Mouse (Mus musculus): ENCODE results near the gene Slfn4. TPM values are rescaled to one million over a fixed set of nuclear protein-coding genes. Genes with fewer than 3 reads are reported as not detected.

The Slfn4 gene
- total RNA-seq (2023): 100 to 1,000 TPM; 326 to 418 TPM

GRCm38 (mm10) chr11:83174948-83175539 lies at the start of gene Slfn4:
Slfn4 (plus strand) TSS chr11:83175186.

DNA sequence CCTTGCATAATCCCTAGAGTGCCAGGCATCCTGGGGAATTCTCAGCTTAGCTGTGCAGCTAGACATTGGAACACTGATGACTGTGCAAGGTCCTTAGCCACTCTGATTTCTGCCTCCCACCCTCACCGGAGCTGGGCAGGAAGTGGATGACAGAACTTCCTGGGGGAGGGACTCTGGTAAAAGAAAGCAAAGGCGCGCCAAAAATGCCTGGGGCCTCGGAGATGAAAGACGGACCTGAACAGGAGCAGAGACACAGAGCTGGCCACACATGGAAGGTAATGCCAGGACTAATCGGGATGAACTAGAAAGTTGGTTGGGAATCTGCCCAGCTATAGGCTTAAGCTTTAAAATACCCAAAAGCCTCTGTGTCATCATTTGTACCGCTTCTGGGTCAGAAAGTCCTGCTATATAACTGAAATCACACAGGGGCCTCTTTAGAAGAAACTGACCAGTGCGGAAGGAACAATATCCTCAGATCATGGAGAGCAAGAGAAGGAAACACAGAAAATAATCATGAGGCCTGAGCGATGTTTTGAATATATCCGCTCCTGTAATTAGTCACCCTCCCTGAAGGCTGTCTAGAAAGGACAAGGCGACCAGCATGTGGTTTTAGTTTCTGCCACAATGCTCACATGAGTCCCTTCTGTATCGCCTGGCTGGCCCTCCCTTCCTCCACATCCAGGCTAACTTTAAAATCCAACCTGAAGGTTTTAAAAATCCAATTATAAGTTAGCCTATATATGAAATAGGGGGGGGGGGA lies 16.3 kb downstream of the Slfn4 start, which contains the start of gene Slfn3:
TSS of gene Slfn3 (plus strand) at position 197 of the 760 bp plus-strand sequence.

Other genes with a start within 250 kb of the Slfn4 start
- 10 to 100 TPM; 21.3 to 30.5 TPM for gene Slfn5, start 223.8 kb upstream of the Slfn4 start, total RNA-seq (2023)
- gene Slfn9, start 183.4 kb upstream of the Slfn4 start, total RNA-seq (2023): 10 to 100 TPM; 10.2 to 13.0 TPM
- gene Slfn8, start 154.4 kb upstream of the Slfn4 start, total RNA-seq (2023): 10 to 100 TPM; 12.5 to 16.4 TPM
- gene Slfn2, start 110.1 kb upstream of the Slfn4 start, total RNA-seq (2023): 100 to 1,000 TPM; 303 to 331 TPM
- gene Slfn1, start 58.3 kb upstream of the Slfn4 start, total RNA-seq (2023): 100 to 1,000 TPM in 1 of 2 experiments, 10 to 100 TPM in 1; 98.4 to 112 TPM
- 10 to 100 TPM; 43.7 to 50.4 TPM for gene Slfn3, start 16.1 kb downstream of the Slfn4 start, total RNA-seq (2023)
- gene Slfn14, start 111.5 kb downstream of the Slfn4 start, total RNA-seq (2023): under 1 TPM; 0.18 to 0.33 TPM
- 10 to 100 TPM; 82.6 to 96.0 TPM for gene Ap2b1, start 123.8 kb downstream of the Slfn4 start, total RNA-seq (2023)
- 10 to 100 TPM in 1 of 2 experiments, 1 to 10 TPM in 1; 6.2 to 14.0 TPM for gene Pex12, start 127.4 kb downstream of the Slfn4 start, total RNA-seq (2023)
- under 1 TPM; 0.35 TPM for gene Rasl10b, start 234.0 kb downstream of the Slfn4 start, total RNA-seq (2023)

Data from neutrophil, adult 83 days (primary cell).